Comparison of ENCODE assay signal across 27 mouse cellular contexts in genomic region chr17:80233844-80234243, GRCm38 (mm10). TPM values are rescaled to one million over a fixed set of nuclear protein-coding genes. Genes with fewer than 3 reads are reported as not detected.
"Had no signal": no experiment of that assay in that cellular context is flagged by ENCODE, and none has a peak within 500 bp of the region (broad histone marks: within the 10 kb centered on the region; RNA-seq: fewer than 3 reads in every experiment).

No protein-coding gene starts in this region.

- DNase-seq: gastrocnemius, postnatal 10 days; gastrocnemius, postnatal 25 days; heart, adult 2 months; heart, postnatal 10 days; heart, postnatal 4 days; kidney, adult 18-20 months; kidney, adult 8-10 months; kidney, postnatal 10 days; kidney, postnatal 25 days; kidney, postnatal 4 days; liver had no signal

- H3K27me3 ChIP-seq: heart, embryonic 12.5 days; hindbrain, embryonic 12.5 days; intestine, embryonic 15.5 days; limb, embryonic 12.5 days; liver, embryonic 12.5 days had no signal

- H3K9me3 ChIP-seq: heart, embryonic 12.5 days; hindbrain, embryonic 10.5 days; hindbrain, embryonic 12.5 days; intestine, embryonic 15.5 days; limb, embryonic 10.5 days; limb, embryonic 12.5 days; liver, embryonic 12.5 days had no signal

- H3K9ac ChIP-seq: heart, embryonic 12.5 days; hindbrain, embryonic 12.5 days; hindbrain, embryonic 14.5 days; intestine, embryonic 15.5 days; limb, embryonic 12.5 days; liver, embryonic 12.5 days had no signal

- H3K4me1 ChIP-seq: heart, embryonic 12.5 days; hindbrain, embryonic 10.5 days; intestine, embryonic 15.5 days; limb, embryonic 10.5 days; limb, embryonic 12.5 days had no signal

- H3K4me3 ChIP-seq: heart, adult 2 months; heart, embryonic 12.5 days; hindbrain, embryonic 10.5 days; hindbrain, embryonic 12.5 days; intestine, embryonic 15.5 days; layer of hippocampus, adult 2 months; left cerebral cortex, adult 2 months; limb, embryonic 10.5 days; limb, embryonic 12.5 days; liver, embryonic 12.5 days had no signal

- H3K27ac ChIP-seq: heart, adult 2 months; hindbrain, embryonic 10.5 days; hindbrain, embryonic 12.5 days; hindbrain, embryonic 14.5 days; intestine, embryonic 15.5 days; left cerebral cortex, adult 2 months; limb, embryonic 10.5 days; limb, embryonic 12.5 days; liver, embryonic 12.5 days had no signal

RNA-seq across cellular contexts. Expression of gene Ttc39d, which starts 26.6 kb away (rescaled TPM):
- total RNA-seq: gastrocnemius, adult 18-20 months; gastrocnemius, postnatal 10 days; gastrocnemius, postnatal 25 days; granulocyte monocyte progenitor cell, adult 5-6 weeks; heart, postnatal 10 days; heart, postnatal 25 days; heart, postnatal 4 days had no signal
- polyA plus RNA-seq: inflammation-experienced regulatory T-cells, adult 6 months; intestine, postnatal 0 days; kidney, embryonic 16.5 days; limb, embryonic 12.5 days; liver, embryonic 12.5 days had no signal
